ENCODE assay signal across 14 mouse cellular contexts in genomic region chr14:118839416-118839815, GRCm38 (mm10). TPM values are rescaled to one million over a fixed set of nuclear protein-coding genes. Genes with fewer than 3 reads are reported as not detected.
DNase-seq lines count a peak whose midpoint lies in the region; ATAC-seq and TF ChIP-seq lines count a peak whose summit lies in the region.
"Had no signal": no experiment of that assay in that cellular context is flagged by ENCODE, and none has a peak within 500 bp of the region (broad histone marks: within the 10 kb centered on the region; RNA-seq: fewer than 3 reads in every experiment).

No protein-coding gene starts in this region.

- H3K27ac ChIP-seq in heart, adult 2 months: no peak overlapping the region
- no peak overlapping the region for H3K27ac ChIP-seq in liver, adult 2 months (replicated peaks; ENCODE audit: insufficient read depth, low read depth, low read length)
- H3K27ac ChIP-seq in liver, embryonic 12.5 days: no peak overlapping the region
- H3K27ac ChIP-seq in stomach, embryonic 15.5 days: peak overlapping the region; percentile 37
- H3K27ac ChIP-seq: embryonic facial prominence, embryonic 13.5 days; hindbrain, embryonic 14.5 days; liver, embryonic 13.5 days; neural tube, embryonic 12.5 days had no signal

- intact Hi-C loops in heart, adult 2 months (cut with DNase I): no loop called here
- intact Hi-C loops in heart, postnatal 25 days (cut with DNase I): no loop called here

- H3K4me3 ChIP-seq in heart, adult 2 months: no peak overlapping the region
- H3K4me3 ChIP-seq in liver, adult 2 months (ENCODE audit: insufficient read depth, low read depth, low read length): no peak overlapping the region
- no peak overlapping the region for H3K4me3 ChIP-seq in liver, embryonic 12.5 days
- H3K4me3 ChIP-seq in stomach, embryonic 15.5 days (replicated peaks): no peak overlapping the region
- H3K4me3 ChIP-seq: embryonic facial prominence, embryonic 13.5 days; liver, embryonic 13.5 days; neural tube, embryonic 12.5 days had no signal

- TF ChIP-seq EP300 in heart, adult 2 months (IDR thresholded peaks at IDR 0.05; ENCODE audit: insufficient read depth, low read depth, low read length): no peak

- DNase-seq in heart, adult 2 months: peak; percentile 29 to 35
- no peak for DNase-seq in heart, postnatal 25 days (ENCODE audit: low spot score)
- peak; percentile 41 for DNase-seq in liver, adult 2 months (ENCODE audit: extremely low read depth, low read depth, low spot score)
- DNase-seq in gastrocnemius, postnatal 25 days: peak; percentile 27
- DNase-seq in cerebellum, adult 8-10 months: no peak
- DNase-seq: B cell, adult 2 months; liver, embryonic 13.5 days; lung, postnatal 10 days had no signal

- H3K4me2 ChIP-seq in liver, embryonic 12.5 days: no peak overlapping the region
- H3K4me2 ChIP-seq in stomach, embryonic 15.5 days: no peak overlapping the region
- H3K4me2 ChIP-seq: embryonic facial prominence, embryonic 13.5 days; hindbrain, embryonic 14.5 days; liver, embryonic 13.5 days; neural tube, embryonic 12.5 days had no signal

- 52% methylated on average over 5 of the region's 5 CpGs for WGBS in heart, adult 2 months
- 30% methylated on average over 5 of the region's 5 CpGs for WGBS in liver, adult 2 months
- WGBS in liver, embryonic 12.5 days (ENCODE audit: insufficient replicate concordance): 66% methylated on average over 5 of the region's 5 CpGs
- 33% methylated on average over 5 of the region's 5 CpGs for WGBS in stomach, embryonic 15.5 days

- TF ChIP-seq POLR2A in heart, adult 2 months (IDR thresholded peaks at IDR 0.05; ENCODE audit: insufficient read depth, low read depth, low read length): no peak
- TF ChIP-seq POLR2A in liver, adult 2 months (IDR thresholded peaks at IDR 0.05; ENCODE audit: extremely low read depth, insufficient read depth, low read length): no peak

- TF ChIP-seq CTCF in heart, adult 2 months (IDR thresholded peaks at IDR 0.05): no peak
- no peak for TF ChIP-seq CTCF in liver, adult 2 months (IDR thresholded peaks at IDR 0.05; ENCODE audit: low read depth, low read length)

- H3K79me2 ChIP-seq in heart, adult 2 months (replicated peaks; ENCODE audit: control insufficient read depth, insufficient read depth, low read length): no peaks in the 10 kb centered on the region
- H3K79me2 ChIP-seq in liver, adult 2 months (ENCODE audit: control insufficient read depth, insufficient read depth, low read length): no peaks in the 10 kb centered on the region

- ATAC-seq in liver, embryonic 12.5 days: no peak
- no peak for ATAC-seq in stomach, embryonic 15.5 days (ENCODE audit: insufficient read depth, low FRiP score, low read depth)
- ATAC-seq: Patski had no signal

- no peak overlapping the region for H3K9ac ChIP-seq in heart, adult 2 months (ENCODE audit: low read depth, low read length)
- H3K9ac ChIP-seq in liver, adult 2 months (ENCODE audit: low read depth, low read length): no peak overlapping the region
- no peak overlapping the region for H3K9ac ChIP-seq in liver, embryonic 12.5 days
- H3K9ac ChIP-seq in stomach, embryonic 15.5 days: no peak overlapping the region
- H3K9ac ChIP-seq: embryonic facial prominence, embryonic 13.5 days; hindbrain, embryonic 14.5 days; liver, embryonic 13.5 days; neural tube, embryonic 12.5 days had no signal

- H3K27me3 ChIP-seq in heart, adult 2 months (ENCODE audit: control insufficient read depth, insufficient read depth, low read length): no peaks in the 10 kb centered on the region
- no peaks in the 10 kb centered on the region for H3K27me3 ChIP-seq in liver, adult 2 months (ENCODE audit: control insufficient read depth, insufficient read depth, low read length)
- no peaks in the 10 kb centered on the region for H3K27me3 ChIP-seq in liver, embryonic 12.5 days (replicated peaks)
- no peaks in the 10 kb centered on the region for H3K27me3 ChIP-seq in stomach, embryonic 15.5 days (replicated peaks)
- H3K27me3 ChIP-seq: embryonic facial prominence, embryonic 13.5 days; neural tube, embryonic 12.5 days; Patski had no signal

- H3K4me1 ChIP-seq in heart, adult 2 months (ENCODE audit: control insufficient read depth, insufficient read depth, low read length): no peaks in the 10 kb centered on the region
- H3K4me1 ChIP-seq in liver, adult 2 months (ENCODE audit: control insufficient read depth, insufficient read depth, low read length): 0 out of 2 replicates have a peak, but pooled peaks cover 3% of the 10 kb centered on the region
- H3K4me1 ChIP-seq in liver, embryonic 12.5 days: peaks cover 25% of the 10 kb centered on the region
- H3K4me1 ChIP-seq in stomach, embryonic 15.5 days: peaks cover 4% of the 10 kb centered on the region
- H3K4me1 ChIP-seq: neural tube, embryonic 12.5 days had no signal

- no peaks in the 10 kb centered on the region for H3K36me3 ChIP-seq in heart, adult 2 months (ENCODE audit: control insufficient read depth, insufficient read depth, low read length)
- no peaks in the 10 kb centered on the region for H3K36me3 ChIP-seq in liver, adult 2 months (ENCODE audit: control insufficient read depth, insufficient read depth, low read length)
- no peaks in the 10 kb centered on the region for H3K36me3 ChIP-seq in liver, embryonic 12.5 days
- H3K36me3 ChIP-seq in stomach, embryonic 15.5 days: no peaks in the 10 kb centered on the region
- H3K36me3 ChIP-seq: embryonic facial prominence, embryonic 13.5 days; liver, embryonic 13.5 days; neural tube, embryonic 12.5 days had no signal

- H3K9me3 ChIP-seq in liver, embryonic 12.5 days (replicated peaks): no peaks in the 10 kb centered on the region
- no peaks in the 10 kb centered on the region for H3K9me3 ChIP-seq in stomach, embryonic 15.5 days
- H3K9me3 ChIP-seq: embryonic facial prominence, embryonic 13.5 days; liver, embryonic 13.5 days; neural tube, embryonic 12.5 days had no signal

RNA-seq across cellular contexts. Expression of gene Cldn10, which starts 51.7 kb away (rescaled TPM):
- under 1 TPM in 1 of 2 experiments, not detected in 1; 0.09 TPM for total RNA-seq in heart, adult 2 months (2021)
- 0.20 and 0.72 TPM in 2 replicates for polyA plus RNA-seq in heart, adult 2 months (2012; rRNA removed)
- under 1 TPM in 1 of 2 experiments, not detected in 1; 0.22 TPM for total RNA-seq in heart, postnatal 25 days (2021)
- total RNA-seq in liver, adult 2 months (2014; rRNA removed): 0.09 and 0.13 TPM in 2 replicates
- polyA plus RNA-seq in liver, adult 2 months (2012; rRNA removed): not detected in 2 replicates
- 0.17 and 0.30 TPM in 2 replicates for polyA plus RNA-seq in liver, embryonic 12.5 days (2016; fragmentation: Nextera tagmentation; extraction: Ambion mirVana)
- not detected for total RNA-seq in gastrocnemius, postnatal 25 days (2021)
- 70.1 and 90.5 TPM in 2 replicates for polyA plus RNA-seq in stomach, embryonic 15.5 days (2015; fragmentation: Nextera tagmentation; extraction: Ambion mirVana)
- polyA plus RNA-seq: Patski had no signal

Comparison
In these comparisons a context has a peak if more than half of its experiments do, and no peak if none do; other contexts are left out.
1. DNase-seq: peak in heart, adult 2 months (2 of 2), liver, adult 2 months (single experiment) and gastrocnemius, postnatal 25 days (single experiment); none in heart, postnatal 25 days (single experiment) and cerebellum, adult 8-10 months (single experiment).